Mouse (Mus musculus) mesoderm, embryonic 11.5 days (tissue): ENCODE measurements around the gene Creg2.
"Not testable (repeated sequence)": the region's sequence is repeated elsewhere in the genome, so short reads cannot be mapped to it uniquely, and the experiment has no call there.

ENCODE experiments used
- DNase-seq: peaks from one replicate; pipeline ENCODE4 v3.0.0-alpha.2; 2012; ENCODE audit warnings: low read depth, low spot score

The Creg2 gene

GRCm38 (mm10) chr1:39598726-39599125 is 52.5 kb downstream of the Creg2 start:
- DNase-seq = no peak

DNA sequence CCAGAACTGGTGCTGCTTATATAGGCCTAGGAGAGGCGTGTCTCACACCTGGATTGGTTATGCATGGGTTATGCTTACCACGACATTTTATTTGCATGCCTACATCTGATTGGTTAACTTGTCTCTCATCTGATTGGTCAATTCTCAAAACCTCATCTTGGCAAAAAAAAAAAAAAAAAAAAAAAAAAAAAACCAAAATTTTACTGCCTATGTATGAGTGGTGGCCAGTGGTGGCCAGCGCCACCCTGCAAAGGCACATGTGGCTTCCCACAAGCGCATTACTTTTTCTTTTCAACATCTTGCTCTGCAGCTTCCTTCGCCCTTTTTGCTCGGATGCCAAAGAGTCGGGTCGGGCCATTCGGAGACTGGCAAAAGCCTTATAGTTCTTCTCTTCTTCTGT is 54.1 kb downstream of the Creg2 start:
- not testable (repeated sequence) for DNase-seq

DNA sequence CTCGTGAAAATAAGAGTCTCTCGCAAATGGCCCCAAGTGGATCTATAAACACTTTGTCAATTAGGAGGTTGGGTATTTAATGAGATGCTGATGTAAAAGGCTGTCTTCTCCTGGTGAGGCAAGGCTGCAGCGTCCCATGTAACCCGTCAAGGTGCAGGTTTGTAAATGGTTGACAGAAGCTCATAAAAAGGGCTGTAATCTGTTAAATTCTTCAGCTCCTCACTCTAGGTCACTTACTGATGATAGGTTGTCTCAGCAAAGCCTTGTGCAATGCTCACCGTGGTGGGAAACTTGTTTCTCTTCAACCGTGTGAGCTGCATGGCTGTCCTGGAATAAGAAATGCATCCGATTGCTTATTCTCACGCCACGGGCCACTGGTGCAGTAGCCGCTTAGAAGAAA is 57.4 kb downstream of the Creg2 start:
- no peak for DNase-seq

DNA sequence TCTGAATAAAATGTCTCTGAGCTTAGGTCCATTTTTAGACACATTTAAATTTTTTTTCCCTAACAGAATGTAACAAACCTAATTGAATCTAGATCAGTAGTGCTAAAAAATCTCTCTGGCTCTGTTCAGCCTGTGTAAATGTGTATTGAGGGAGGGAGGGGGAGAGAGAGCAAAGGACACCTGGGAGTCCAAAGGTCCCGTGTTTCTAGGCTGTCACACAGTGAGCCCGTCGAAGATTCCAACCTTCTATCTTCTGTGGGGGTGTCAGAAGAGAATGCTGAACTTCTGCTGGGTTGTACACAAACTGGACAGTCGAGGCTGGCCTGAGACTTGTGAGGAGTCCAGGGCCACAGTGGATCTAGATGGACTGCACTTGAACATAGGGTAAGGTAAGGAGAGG is 59.2 kb downstream of the Creg2 start:
- no peak for DNase-seq

DNA sequence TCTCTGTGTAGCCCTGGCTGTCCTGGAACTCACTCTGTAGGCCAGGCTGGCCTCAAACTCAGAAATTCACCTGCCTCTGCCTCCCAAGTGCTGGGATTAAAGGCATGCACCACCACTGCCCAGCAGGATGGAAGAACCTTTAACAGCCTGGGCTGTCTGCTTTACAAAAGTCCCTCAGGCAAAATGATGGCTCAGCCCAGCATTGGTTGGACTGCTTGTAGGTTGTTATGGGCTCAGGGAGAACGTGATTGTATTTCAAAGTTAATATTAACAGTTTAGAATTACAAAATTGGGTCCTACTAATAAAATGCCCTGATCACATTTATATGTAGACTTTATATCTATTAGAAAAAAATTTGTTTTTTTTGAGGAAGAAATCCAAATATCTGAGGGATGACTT is 59.7 kb downstream of the Creg2 start:
- DNase-seq = not testable (repeated sequence)

- DNase-seq = no peak
Measured at GRCm38 (mm10) chr1:39590193-39590592, 61.1 kb downstream of the Creg2 start.

- no peak for DNase-seq
Measured at GRCm38 (mm10) chr1:39585416-39585815, 65.9 kb downstream of the Creg2 start.

DNA sequence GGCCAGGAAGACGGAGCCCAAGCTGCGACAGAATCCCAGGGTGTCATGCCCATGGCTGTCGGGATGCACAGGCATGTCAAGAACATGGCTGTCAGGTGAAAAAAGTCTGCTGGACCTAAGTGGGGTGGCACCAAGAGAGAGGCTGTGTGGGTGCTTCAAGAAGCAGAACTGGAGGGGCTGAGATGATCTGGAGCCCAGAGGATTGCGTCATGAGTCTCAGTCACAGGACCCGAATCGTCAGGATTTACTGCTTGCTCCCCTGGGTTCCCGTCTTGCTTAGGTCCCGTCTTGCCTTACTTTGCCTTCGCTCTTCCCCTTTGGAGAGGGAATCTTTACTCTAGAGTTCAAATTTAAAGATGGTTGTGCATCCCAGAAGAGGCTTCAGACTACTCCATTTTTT is 68.1 kb downstream of the Creg2 start:
- no peak for DNase-seq

GRCm38 (mm10) chr1:39581215-39581614 is 70.1 kb downstream of the Creg2 start:
- DNase-seq = no peak

- no peak for DNase-seq
Measured at GRCm38 (mm10) chr1:39579139-39579538, 72.1 kb downstream of the Creg2 start.

- DNase-seq = no peak
Measured at GRCm38 (mm10) chr1:39578446-39578845, 72.8 kb downstream of the Creg2 start.

GRCm38 (mm10) chr1:39577253-39577705 is 74.0 kb downstream of the Creg2 start, which contains the start of gene Rnf149:
Gene Rnf149, minus strand, starts transcription at chr1:39577405.
- DNase-seq = peak; percentile 94

DNA sequence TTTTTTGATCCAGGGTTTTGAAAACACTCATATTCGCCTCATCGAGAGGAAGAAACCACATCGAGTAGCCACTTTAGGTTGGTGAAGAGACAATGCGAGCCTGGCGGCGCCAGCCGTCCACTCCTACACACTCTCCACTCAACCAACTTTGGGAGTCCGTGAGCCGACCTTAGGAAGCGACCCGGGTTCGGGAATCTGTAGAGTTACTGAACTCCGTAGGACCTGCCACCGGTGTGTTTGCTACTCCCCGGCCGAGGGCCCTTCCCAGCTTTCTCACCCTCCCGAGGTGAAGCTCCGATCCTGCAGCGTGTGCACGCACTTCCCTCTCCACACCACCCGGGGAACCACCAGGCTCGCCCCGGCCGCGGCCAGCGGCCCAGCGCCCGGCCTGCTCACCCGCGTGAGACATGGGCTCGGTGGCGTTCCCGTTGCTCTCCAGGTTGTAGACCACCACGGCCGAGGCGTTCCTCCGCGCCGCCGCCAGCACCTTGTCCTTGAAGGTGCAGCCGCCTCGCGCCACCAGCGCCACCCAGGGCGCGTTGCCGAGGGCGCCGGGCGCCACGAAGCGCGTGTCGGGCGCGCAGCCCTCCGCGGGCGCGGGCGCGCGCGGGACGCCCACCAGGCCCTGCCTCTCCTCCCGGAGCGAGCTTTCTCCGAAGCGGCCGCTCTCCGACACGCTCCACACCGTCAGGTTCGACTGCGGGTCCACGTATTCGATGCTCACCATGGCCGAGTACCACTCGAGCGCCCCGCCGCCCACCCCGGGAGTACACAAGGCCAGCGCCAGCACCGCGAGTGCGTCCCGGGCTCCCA is 74.6 kb downstream of the Creg2 start:
- peak; percentile 64 for DNase-seq

- peak; percentile 5 for DNase-seq
Measured at GRCm38 (mm10) chr1:39575778-39576375, 75.4 kb downstream of the Creg2 start.

- DNase-seq = no peak
Measured at GRCm38 (mm10) chr1:39573890-39574289, 77.4 kb downstream of the Creg2 start.

DNA sequence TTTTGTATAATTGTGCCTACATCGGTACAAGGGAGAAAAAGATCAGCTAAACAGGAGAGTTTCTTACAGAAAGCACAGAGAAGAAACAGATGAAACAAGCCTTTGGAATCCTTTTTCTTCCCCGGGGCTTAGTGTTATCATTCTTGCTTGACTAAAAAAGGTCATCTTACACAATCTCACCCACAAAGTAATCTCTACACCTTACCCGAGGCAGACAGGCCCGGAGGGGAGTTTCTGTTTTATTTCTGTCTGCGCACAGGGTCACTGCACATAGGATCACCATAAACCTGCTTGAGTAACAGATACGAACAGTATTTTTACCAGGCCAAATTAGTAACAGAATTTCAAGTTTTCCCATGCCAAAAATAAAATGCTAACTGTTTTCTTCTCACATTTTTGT is 79.6 kb downstream of the Creg2 start:
- DNase-seq = no peak
